Mouse (Mus musculus) midbrain, embryonic 16.5 days (tissue): ENCODE measurements at regions not wholly inside any gene's neighbourhood (a gene's known extent, or its start where the extent isn't known, plus 50 kb on each side); places are given as distances from the start of the nearest gene placed in this dataset.

ENCODE experiments used
- ATAC-seq: fragments of 200-750 bp; cut with Nextera tagmentation; 2 replicates; pipeline ENCODE4 v1.8.0; 2017; ENCODE audit warnings: moderate TSS enrichment
- H3K27ac ChIP-seq: fragments of 300-500 bp; sonication (generic); 2 replicates; pipeline ENCODE4 v1.5.1; 2014; ENCODE audit warnings: mild to moderate bottlenecking, low read length, mixed read lengths
- H3K27me3 ChIP-seq: fragments of 300-500 bp; sonication (generic); 2 replicates; pipeline ENCODE4 v1.6.1; 2014; ENCODE audit warnings: low read depth, low read length, mixed read lengths; ENCODE audit not compliant: control insufficient read depth, insufficient read depth
- H3K36me3 ChIP-seq: fragments of 300-500 bp; sonication (generic); 2 replicates; pipeline ENCODE4 v1.6.1; 2014; ENCODE audit warnings: mild to moderate bottlenecking, low read length, moderate library complexity, mixed read lengths; ENCODE audit not compliant: control insufficient read depth, insufficient read depth
- H3K4me1 ChIP-seq: fragments of 300-500 bp; sonication (generic); 2 replicates; pipeline ENCODE4 v1.6.1; 2014; ENCODE audit warnings: mild to moderate bottlenecking, low read length, mixed read lengths; ENCODE audit not compliant: control insufficient read depth, insufficient read depth
- H3K4me2 ChIP-seq: fragments of 300-500 bp; sonication (generic); 2 replicates; pipeline ENCODE4 v1.6.1; 2014; ENCODE audit warnings: mild to moderate bottlenecking, low read length, mixed read lengths
- H3K4me3 ChIP-seq: fragments of 300-500 bp; sonication (generic); 2 replicates; pipeline ENCODE4 v1.5.1; 2014; ENCODE audit warnings: low read depth, mild to moderate bottlenecking, low read length, moderate library complexity, mixed read lengths
- H3K9ac ChIP-seq: fragments of 300-500 bp; sonication (generic); 2 replicates; pipeline ENCODE4 v1.6.1; 2014; ENCODE audit warnings: low read depth, low read length, mixed read lengths
- H3K9me3 ChIP-seq: fragments of 300-500 bp; sonication (generic); replicated peaks from 2 replicates; pipeline ENCODE4 v1.6.1; 2014; ENCODE audit warnings: mild to moderate bottlenecking, low read length, mixed read lengths; ENCODE audit not compliant: control insufficient read depth, poor library complexity, severe bottlenecking
- WGBS: fragments of 180-500 bp; shearing (Covaris S2); extraction: QIAGEN DNeasy Blood & Tissue Kit; methylation state at CpG from one replicate; pipeline ENCODE4 v1.1.7; 2014; 5-methylcytosine and 5-hydroxymethylcytosine counted together

DNA sequence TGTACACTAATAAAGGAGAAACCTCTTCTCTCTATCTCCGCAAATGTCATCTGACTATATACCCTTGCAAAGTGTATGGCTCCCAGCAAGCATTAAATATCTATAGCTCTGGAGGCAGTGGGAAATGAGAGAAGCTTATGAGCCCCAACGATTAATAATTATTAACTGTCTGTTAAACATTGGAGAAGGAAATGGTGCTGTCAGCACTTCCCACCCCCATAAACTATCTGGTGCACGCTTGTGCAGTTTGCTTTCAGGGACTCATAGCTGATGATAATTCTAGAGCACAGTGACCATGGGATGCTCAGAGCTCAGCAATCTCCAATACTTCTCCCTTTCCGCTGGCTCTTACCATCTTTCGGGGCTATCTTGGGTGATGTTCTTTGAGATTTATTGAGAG is 541.2 kb downstream of the Grxcr1 start:
- Histone ChIP-seq H3K9me3 (no peaks in the 10 kb centered on the region), H3K27me3 (no peaks in the 10 kb centered on the region), H3K27ac (no peak overlapping the region), H3K4me3 (no peak overlapping the region), H3K36me3 (no peaks in the 10 kb centered on the region), H3K4me1 (no peaks in the 10 kb centered on the region), H3K9ac (no peak overlapping the region), H3K4me2 (no peak overlapping the region)
- ATAC-seq, result no peak
- 94% methylated on average over 5 of the region's 5 CpGs for WGBS

- H3K9ac ChIP-seq, result no peak overlapping the region
- H3K4me2 ChIP-seq, result no peak overlapping the region
- no peak for ATAC-seq
- no peaks in the 10 kb centered on the region for H3K27me3 ChIP-seq
- H3K4me1 ChIP-seq, result no peaks in the 10 kb centered on the region
- H3K27ac ChIP-seq, result no peak overlapping the region
- H3K36me3 ChIP-seq, result no peaks in the 10 kb centered on the region
- H3K9me3 ChIP-seq, result no peaks in the 10 kb centered on the region
- no peak overlapping the region for H3K4me3 ChIP-seq
Observed at GRCm38 (mm10) chr5:68575827-68576226, 544.2 kb downstream of the Grxcr1 start.

- Histone ChIP-seq H3K9ac (no peak overlapping the region), H3K27me3 (no peaks in the 10 kb centered on the region), H3K4me2 (no peak overlapping the region), H3K4me3 (no peak overlapping the region), H3K27ac (no peak overlapping the region), H3K9me3 (no peaks in the 10 kb centered on the region), H3K4me1 (no peaks in the 10 kb centered on the region), H3K36me3 (no peaks in the 10 kb centered on the region)
- 89% methylated on average over 1 of the region's 1 CpGs for WGBS
- ATAC-seq, result no peak
Observed at GRCm38 (mm10) chr5:68578496-68578895, 546.9 kb downstream of the Grxcr1 start.

DNA sequence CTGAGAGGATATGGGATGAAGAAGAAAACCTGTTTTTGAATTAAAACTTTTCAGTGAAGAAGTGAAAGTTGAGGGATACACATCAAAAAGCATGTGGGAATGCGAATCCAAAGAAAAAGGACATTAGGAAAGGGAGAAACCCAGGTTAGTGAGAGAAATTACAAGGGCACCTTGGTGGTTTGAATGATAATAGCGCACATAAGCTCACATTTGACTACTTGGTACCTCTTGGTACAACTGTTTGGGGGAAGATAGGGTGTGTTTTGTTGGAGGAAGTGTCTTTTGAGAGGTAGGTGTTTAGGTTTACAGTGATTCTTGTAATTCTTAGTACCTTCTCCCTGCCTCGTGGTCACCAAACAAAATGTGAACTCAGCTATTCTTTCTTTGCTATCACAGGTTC is 560.8 kb downstream of the Grxcr1 start:
- H3K9ac ChIP-seq, result no peak overlapping the region
- H3K4me2 ChIP-seq, result no peak overlapping the region
- no peaks in the 10 kb centered on the region for H3K36me3 ChIP-seq
- H3K27ac ChIP-seq, result no peak overlapping the region
- H3K27me3 ChIP-seq, result no peaks in the 10 kb centered on the region
- H3K4me3 ChIP-seq, result no peak overlapping the region
- WGBS, result 76% methylated on average over 3 of the region's 3 CpGs
- no peaks in the 10 kb centered on the region for H3K9me3 ChIP-seq
- H3K4me1 ChIP-seq, result no peaks in the 10 kb centered on the region
- no peak for ATAC-seq

- Histone ChIP-seq H3K27me3 (no peaks in the 10 kb centered on the region), H3K27ac (no peak overlapping the region), H3K4me3 (no peak overlapping the region), H3K9me3 (no peaks in the 10 kb centered on the region), H3K9ac (no peak overlapping the region), H3K36me3 (no peaks in the 10 kb centered on the region), H3K4me2 (no peak overlapping the region), H3K4me1 (no peaks in the 10 kb centered on the region)
- ATAC-seq, result no peak
Observed at GRCm38 (mm10) chr5:68618451-68618850, 586.8 kb downstream of the Grxcr1 start.

- H3K4me3 ChIP-seq, result no peak overlapping the region
- no peaks in the 10 kb centered on the region for H3K27me3 ChIP-seq
- H3K9ac ChIP-seq, result no peak overlapping the region
- H3K4me2 ChIP-seq, result no peak overlapping the region
- no peaks in the 10 kb centered on the region for H3K9me3 ChIP-seq
- ATAC-seq, result no peak
- 86% methylated on average over 3 of the region's 3 CpGs for WGBS
- no peaks in the 10 kb centered on the region for H3K36me3 ChIP-seq
- no peak overlapping the region for H3K27ac ChIP-seq
- no peaks in the 10 kb centered on the region for H3K4me1 ChIP-seq
Observed at GRCm38 (mm10) chr5:68635400-68635799, 603.8 kb downstream of the Grxcr1 start.

DNA sequence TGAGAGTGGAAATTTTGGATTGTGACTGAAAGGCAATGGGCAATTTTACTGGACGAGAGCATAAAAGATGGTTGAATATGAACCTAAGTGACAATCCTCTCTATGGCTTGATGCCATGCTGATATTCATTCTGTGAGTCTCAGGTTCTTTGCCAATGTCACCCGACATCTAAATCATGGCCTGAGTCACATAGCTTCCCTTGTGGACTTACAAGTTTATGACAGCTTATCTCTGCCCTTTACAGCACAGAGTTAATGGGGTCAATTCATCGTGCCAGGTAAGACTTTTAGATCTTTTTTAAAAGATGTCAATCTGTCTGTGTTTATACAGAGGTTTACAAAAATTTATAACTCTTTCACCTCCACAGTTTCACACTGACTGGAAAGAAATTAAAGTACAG is 641.2 kb downstream of the Grxcr1 start:
- no peak for ATAC-seq
- Histone ChIP-seq H3K27ac (no peak overlapping the region), H3K4me1 (no peaks in the 10 kb centered on the region), H3K4me2 (no peak overlapping the region), H3K36me3 (no peaks in the 10 kb centered on the region), H3K9me3 (no peaks in the 10 kb centered on the region), H3K4me3 (no peak overlapping the region), H3K27me3 (no peaks in the 10 kb centered on the region), H3K9ac (no peak overlapping the region)
- WGBS, result 95% methylated on average over 3 of the region's 3 CpGs

DNA sequence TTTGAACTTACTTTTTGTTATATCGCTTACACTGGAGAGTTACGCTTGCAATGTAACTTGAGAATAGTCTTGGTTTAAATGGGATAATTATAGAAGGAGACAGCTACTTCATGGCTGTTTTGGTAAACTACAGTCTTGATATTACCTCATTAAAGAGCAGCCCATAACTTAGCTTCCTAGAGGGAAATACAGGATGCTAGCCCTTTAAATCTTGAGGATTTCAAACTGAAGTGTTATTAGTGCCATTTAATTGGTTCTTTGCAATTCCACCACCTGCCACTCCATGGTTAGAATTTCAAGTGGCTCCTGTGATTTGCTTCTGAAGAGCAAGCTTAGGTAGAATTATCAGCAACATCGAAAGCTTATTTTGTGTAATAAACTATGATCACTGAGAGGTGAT is 640.1 kb downstream of the Kctd8 start:
- Histone ChIP-seq H3K4me3 (no peak overlapping the region), H3K9ac (no peak overlapping the region), H3K36me3 (no peaks in the 10 kb centered on the region), H3K27ac (no peak overlapping the region), H3K4me1 (peaks cover 3% of the 10 kb centered on the region), H3K27me3 (no peaks in the 10 kb centered on the region), H3K9me3 (no peaks in the 10 kb centered on the region), H3K4me2 (no peak overlapping the region)
- 37% methylated on average over 3 of the region's 3 CpGs for whole genome bisulfite sequencing
- ATAC-seq, result no peak

DNA sequence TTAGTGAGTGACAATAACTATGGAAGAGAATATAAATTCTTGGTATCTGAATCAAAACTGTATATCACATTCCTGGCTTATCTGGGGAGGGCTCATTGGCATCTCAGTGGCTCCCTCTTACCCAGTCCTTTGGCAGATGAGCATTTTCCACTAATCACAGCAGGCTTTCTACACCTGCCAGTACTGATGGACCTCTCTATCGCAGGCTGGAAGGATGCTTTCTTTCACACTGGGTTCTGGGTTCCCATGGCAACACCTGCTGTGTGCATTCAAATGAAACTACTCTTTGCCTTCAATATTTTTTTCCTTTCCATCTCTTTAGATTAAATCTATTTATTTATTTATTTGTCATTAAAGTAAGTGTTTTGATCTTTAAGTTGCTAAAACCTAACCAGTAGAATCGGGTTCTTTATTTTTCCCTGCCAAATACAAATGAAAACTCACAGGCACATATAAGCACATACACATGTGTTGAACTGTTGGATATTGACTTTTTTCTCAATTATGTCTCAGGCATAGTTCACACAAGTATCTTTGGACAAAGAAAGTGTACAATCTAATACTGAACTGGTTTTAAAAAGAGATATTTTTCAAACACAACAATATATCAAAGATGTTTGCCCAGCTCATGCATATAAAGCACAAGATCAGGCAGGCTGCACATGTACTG is 635.9 kb downstream of the Kctd8 start:
- H3K9me3 ChIP-seq, result no peaks in the 10 kb centered on the region
- no peaks in the 10 kb centered on the region for H3K36me3 ChIP-seq
- ATAC-seq, result peak; percentile 93
- H3K4me3 ChIP-seq, result no peak overlapping the region
- WGBS, result 28% methylated on average over 2 of the region's 2 CpGs
- 0 out of 2 replicates have a peak overlapping the region, but pooled peaks have one; percentile 23 for H3K27ac ChIP-seq
- no peak overlapping the region for H3K4me2 ChIP-seq
- no peak overlapping the region for H3K9ac ChIP-seq
- peaks cover 3% of the 10 kb centered on the region for H3K4me1 ChIP-seq
- no peaks in the 10 kb centered on the region for H3K27me3 ChIP-seq
